Mouse (Mus musculus) cortical plate, adult 2 months (tissue): ENCODE data around the gene Rbm47. TPM values are rescaled to one million over a fixed set of nuclear protein-coding genes. Genes with fewer than 3 reads are reported as not detected.

ENCODE experiments used
- H3K27ac ChIP-seq: fragments of 200-500 bp; 2 replicates; pipeline ENCODE4 v1.5.1; 2012; ENCODE audit warnings: low read length, control low read depth, inconsistent platforms; ENCODE audit not compliant: insufficient read depth
- H3K4me1 ChIP-seq: fragments of 200-500 bp; 2 replicates; pipeline ENCODE4 v1.6.1; 2011; ENCODE audit warnings: low read length; ENCODE audit not compliant: control insufficient read depth, insufficient read depth
- H3K4me3 ChIP-seq: fragments of 200-500 bp; 2 replicates; pipeline ENCODE4 v1.5.1; 2011; ENCODE audit warnings: mild to moderate bottlenecking, low read length, control low read depth; ENCODE audit not compliant: insufficient read depth
- CTCF ChIP-seq: fragments of 200-500 bp; IDR thresholded peaks from 2 replicates; pipeline ENCODE4 v1.5.1; 2011; ENCODE audit warnings: mild to moderate bottlenecking, control low read depth, low read length; ENCODE audit not compliant: insufficient read depth; ENCODE audit errors: extremely low read depth
- POLR2A ChIP-seq: fragments of 200-500 bp; IDR thresholded peaks from 2 replicates; pipeline ENCODE4 v1.6.1; 2011; ENCODE audit warnings: mild to moderate bottlenecking, low read length, control low read depth; ENCODE audit not compliant: insufficient read depth; ENCODE audit errors: extremely low read depth
- polyA plus RNA-seq: library from polyadenylated mRNA; depleted of rRNA; stranded (reverse); fragments of >200 nt; gene quantifications from 2 replicates; pipeline ENCODE4 v1.2.3, GENCODE M21; 2012

Gene Rbm47
- polyA plus RNA-seq, 1 experiment = 0.73 TPM

DNA sequence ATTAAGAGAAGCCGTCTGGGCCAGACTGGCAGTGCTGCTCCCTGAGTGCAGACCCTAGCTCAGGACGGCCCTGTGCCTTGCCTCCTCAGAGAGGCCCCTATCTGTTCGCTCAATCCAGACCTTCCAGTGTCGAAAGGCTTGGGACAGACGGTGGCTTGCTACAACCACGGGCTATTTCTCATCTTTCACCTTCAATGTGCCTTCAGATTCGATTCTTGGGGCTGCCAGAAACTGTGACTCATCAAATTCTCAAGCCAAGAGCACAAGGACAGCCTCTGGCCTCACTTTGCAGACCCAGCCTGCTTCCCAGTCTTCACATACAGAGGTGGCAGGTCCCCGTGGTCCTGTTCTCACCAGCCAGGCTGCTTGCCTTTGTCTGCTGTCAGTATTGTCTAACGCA is 82.9 kb downstream of the Rbm47 start:
- Histone ChIP-seq H3K27ac (no peak overlapping the region), H3K4me3 (no peak overlapping the region), H3K4me1 (no peaks in the 10 kb centered on the region)
- TF ChIP-seq CTCF (no peak), POLR2A (no peak)

DNA sequence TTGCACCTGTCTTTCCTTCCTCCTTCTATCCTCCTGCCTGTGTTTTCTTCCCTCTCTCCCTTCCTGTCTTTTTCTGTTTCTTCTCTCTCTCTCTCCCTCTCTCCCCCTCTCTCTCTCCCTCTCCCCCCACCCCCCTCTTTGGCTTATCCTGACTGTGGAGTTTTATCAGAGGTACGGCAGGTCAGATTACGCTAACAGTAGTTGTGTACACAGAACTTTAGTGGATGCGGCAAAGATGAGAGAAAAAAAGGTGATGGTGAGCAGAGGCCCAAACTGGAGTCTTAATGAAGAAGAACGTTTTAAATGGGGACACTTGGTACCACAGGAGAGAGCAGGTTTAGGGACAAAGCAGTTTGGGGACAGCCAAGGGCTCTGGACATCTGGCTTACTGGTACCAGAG is 83.3 kb downstream of the Rbm47 start:
- Histone ChIP-seq H3K4me3 (no peak overlapping the region), H3K27ac (no peak overlapping the region), H3K4me1 (no peaks in the 10 kb centered on the region)
- TF ChIP-seq CTCF (no peak), POLR2A (no peak)

DNA sequence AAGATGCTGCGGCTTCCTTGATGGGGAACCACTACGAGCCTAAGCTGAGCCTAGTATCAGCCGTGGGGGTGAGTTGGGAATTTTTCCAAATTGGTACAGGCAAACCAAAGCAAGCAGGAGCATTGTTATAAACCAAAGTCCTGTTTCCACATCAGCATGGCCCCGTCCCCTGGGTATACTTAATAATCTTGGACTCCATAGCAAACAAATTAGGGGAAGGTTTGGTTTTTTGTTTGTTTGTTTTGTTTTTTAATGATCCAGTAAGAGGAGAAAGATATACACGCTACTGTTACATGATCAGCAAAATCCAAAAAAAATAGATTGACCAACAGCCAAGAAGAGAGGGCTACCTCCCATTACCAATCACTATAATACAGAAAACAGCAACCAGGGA is 84.0 kb downstream of the Rbm47 start:
- no peak overlapping the region for H3K4me3 ChIP-seq
- H3K27ac ChIP-seq = no peak overlapping the region
- H3K4me1 ChIP-seq = no peaks in the 10 kb centered on the region
- no peak for TF ChIP-seq POLR2A
- no peak for TF ChIP-seq CTCF

DNA sequence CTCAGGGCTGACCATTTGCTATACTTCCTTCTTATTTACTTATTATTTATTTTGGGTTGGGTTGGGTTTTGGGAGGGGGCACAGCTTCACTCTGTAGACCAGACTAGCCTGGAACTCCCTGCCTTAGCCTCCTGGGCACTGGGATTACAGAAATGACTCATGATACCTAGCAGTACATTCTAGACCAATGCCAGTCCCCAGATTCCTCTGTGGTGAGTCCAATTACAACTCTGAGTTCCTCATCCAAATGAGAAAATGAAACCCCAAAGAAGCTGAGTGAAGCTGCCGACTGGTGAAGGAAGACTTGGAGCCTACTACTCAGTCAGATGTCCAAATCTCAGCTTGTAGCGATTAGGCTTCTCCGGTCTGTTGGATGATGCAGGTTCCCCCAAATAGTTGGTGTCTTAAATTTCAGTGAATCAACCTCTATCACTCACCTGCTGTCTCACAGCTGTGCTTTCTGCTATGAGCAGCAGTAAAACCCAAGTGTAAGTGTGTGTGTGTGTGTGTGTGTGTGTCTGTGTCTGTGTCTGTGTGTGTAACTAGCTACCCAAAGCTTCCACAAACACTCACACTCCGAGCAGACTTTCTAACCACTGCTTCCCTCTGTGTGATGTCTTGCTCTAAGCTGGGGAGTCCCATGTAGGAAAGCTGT is 84.5 kb downstream of the Rbm47 start:
- TF ChIP-seq CTCF (no peak), POLR2A (no peak)
- Histone ChIP-seq H3K4me1 (no peaks in the 10 kb centered on the region), H3K4me3 (no peak overlapping the region), H3K27ac (no peak overlapping the region)

DNA sequence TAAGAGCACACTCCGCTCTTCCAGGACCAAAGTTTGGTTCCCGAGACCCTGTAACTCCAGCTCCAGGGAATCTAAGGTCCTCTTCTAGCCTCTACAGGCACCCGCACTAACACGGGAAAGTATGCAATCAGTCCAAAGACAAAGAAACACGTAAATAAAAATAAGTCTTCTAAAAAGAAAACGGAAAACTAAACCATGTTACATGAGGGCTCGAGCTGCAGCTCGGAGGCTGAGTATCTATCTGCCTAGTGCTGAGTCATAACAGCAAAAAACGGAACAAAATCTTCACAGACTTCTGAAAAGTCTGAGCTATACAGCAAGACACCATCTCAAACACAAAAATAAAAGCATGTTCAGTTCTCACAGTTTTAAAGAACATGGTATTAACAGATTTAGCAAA is 86.0 kb downstream of the Rbm47 start:
- TF ChIP-seq POLR2A (no peak), CTCF (no peak)
- Histone ChIP-seq H3K27ac (no peak overlapping the region), H3K4me3 (no peak overlapping the region), H3K4me1 (no peaks in the 10 kb centered on the region)

DNA sequence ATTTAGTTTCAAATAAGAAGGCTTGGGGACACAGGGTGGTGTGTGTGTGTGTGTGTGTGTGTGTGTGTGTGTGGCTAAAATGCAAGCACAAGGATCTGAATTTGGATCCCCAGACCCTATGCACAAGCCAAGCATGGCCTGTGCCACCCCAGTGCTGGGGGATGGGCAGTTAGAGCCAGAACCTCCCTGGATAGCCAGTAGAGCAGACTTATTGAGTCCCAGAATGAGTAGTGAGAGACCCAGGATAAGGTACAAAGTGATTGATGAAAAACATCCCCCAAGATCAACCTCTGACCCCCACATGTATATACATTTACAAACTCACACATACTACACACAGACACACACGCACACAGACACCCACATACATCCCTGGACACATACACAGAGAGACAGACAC is 86.6 kb downstream of the Rbm47 start:
- H3K4me1 ChIP-seq = no peaks in the 10 kb centered on the region
- no peak overlapping the region for H3K4me3 ChIP-seq
- H3K27ac ChIP-seq = no peak overlapping the region
- TF ChIP-seq POLR2A (no peak), CTCF (no peak)

DNA sequence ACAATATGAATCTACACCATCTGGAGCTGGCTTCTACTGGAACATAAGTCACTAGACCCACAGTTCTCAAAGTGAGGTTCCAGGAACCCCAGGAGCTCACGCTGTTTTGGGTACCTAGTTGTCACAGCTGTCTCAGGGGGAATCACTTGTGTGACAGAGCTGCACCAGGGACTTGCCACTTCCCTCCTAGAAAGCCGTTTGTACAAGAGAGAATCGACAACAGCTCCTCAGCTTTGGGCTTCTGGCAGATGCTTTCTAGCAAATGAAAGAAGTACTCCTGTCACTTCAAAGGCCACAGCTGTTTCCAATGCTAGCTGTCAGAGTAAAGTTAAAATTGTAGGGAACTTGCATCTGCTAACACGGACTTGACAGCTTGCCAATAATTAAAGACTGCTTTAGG is 87.4 kb downstream of the Rbm47 start:
- no peak overlapping the region for H3K27ac ChIP-seq
- no peaks in the 10 kb centered on the region for H3K4me1 ChIP-seq
- no peak for TF ChIP-seq CTCF
- no peak for TF ChIP-seq POLR2A
- H3K4me3 ChIP-seq = no peak overlapping the region

DNA sequence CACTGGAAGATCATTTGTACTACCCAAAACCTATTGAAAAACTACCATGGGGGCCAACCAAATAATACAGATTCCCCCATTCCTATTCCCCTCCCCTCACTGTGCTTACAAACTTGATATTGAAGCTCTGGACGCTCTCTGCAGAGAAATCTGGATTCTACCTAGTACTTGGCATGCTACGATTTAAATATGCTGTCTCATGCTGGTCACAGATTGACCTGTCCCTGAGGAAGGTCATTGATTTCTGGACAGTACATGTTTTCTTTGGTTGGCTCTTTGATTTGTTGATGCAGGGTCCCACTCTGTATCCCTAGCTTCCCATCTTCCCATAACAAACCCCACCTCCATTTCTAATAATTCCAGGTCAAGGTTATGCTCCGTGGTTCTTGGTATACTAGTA is 88.4 kb downstream of the Rbm47 start:
- Histone ChIP-seq H3K27ac (no peak overlapping the region), H3K4me3 (no peak overlapping the region), H3K4me1 (no peaks in the 10 kb centered on the region)
- TF ChIP-seq POLR2A (no peak), CTCF (no peak)

DNA sequence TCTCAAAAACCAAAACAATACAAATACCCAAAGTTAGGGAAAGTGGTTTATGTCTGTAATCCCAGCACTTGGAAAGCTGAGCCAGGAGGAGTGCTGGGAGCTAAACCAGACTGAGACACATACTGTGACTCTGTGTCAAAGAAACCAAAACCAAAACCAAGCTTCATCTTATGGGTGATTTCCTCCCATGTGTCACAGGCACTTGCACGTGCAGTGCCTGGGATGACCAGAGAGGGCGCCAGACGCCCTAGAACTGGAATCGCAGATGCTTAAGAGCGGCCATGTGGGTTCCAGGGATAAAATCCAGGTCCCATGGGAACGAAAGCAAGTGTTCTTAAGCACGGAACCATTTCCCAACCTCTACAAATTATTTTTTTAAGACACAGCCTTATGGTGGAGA is 89.6 kb downstream of the Rbm47 start:
- no peaks in the 10 kb centered on the region for H3K4me1 ChIP-seq
- H3K4me3 ChIP-seq = no peak overlapping the region
- no peak overlapping the region for H3K27ac ChIP-seq
- TF ChIP-seq POLR2A (no peak), CTCF (peak; percentile 50)

DNA sequence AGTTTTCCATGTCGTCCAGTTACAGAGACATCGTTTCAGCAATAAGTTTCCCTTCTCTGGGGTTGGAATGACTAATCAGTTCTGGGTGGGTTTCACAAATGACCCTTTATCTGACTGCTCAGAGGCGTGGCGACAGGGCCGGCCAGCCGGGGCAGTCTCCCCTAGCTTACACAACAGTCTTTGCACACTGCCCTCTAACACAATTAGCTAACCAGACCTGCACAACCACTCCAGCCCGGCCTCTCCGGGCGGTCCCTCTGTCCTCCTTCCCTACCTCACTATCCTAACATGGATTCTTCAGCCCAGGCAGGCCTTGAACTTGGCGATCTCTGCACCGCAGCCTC is 90.7 kb downstream of the Rbm47 start:
- Histone ChIP-seq H3K27ac (no peak overlapping the region), H3K4me3 (no peak overlapping the region), H3K4me1 (no peaks in the 10 kb centered on the region)
- no peak for TF ChIP-seq POLR2A

DNA sequence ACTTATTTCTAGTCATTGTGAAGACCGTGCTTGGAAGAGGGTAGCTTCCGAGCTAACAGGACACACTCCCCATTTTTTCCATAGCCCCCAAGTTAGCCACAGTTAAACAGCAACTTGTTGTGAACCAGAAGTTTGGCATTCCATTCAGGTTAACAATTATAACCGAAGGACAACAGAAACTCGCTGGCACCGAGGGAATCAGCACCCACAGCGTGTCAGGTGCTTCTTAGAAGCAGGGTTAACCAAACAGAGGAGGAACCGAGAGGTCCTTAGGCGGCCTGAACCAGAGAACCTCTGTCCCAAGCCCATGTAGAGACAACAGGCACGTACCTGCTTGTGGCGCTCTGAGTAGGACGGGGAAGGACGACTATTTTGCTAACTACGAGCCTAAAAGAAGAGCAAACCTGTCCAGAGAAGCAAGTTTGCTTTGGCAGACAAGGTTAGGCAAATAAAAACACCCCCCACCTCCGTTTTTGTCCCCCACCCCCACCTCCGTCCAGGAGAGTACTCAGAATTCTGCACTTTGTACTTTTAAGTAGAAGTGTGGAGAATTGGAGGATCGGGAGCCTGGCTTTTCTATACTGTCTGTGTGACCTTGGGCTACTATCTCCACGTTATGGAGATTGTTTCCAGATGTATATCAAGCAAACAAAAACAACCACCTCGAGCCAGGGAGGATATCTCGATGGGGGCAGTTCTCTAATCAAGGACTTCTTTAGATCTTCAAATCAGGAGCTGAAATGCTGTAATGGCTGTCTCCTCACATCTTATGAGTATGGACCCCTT is 91.3 kb downstream of the Rbm47 start:
- Histone ChIP-seq H3K4me1 (no peaks in the 10 kb centered on the region), H3K27ac (no peak overlapping the region), H3K4me3 (no peak overlapping the region)
- TF ChIP-seq CTCF = no peak
- TF ChIP-seq POLR2A = no peak
